Mouse (Mus musculus) liver, adult 2 months (tissue): ENCODE measurements at regions not wholly inside any gene's neighbourhood (a gene's known extent, or its start where the extent isn't known, plus 50 kb on each side); places are given as distances from the start of the nearest gene placed in this dataset.

Experiments used
- DNase-seq: peaks from one replicate; pipeline ENCODE4 v3.0.0-alpha.2; 2011; ENCODE audit warnings: low read depth, low spot score; ENCODE audit errors: extremely low read depth
- H3K27ac ChIP-seq: fragments of 200-500 bp; replicated peaks from 2 replicates; pipeline ENCODE4 v1.5.1; 2012; ENCODE audit warnings: low read depth, mild to moderate bottlenecking, control low read depth, inconsistent platforms, low read length; ENCODE audit not compliant: insufficient read depth
- H3K27me3 ChIP-seq: fragments of 200-500 bp; 2 replicates; pipeline ENCODE4 v1.6.1; 2012; ENCODE audit warnings: mild to moderate bottlenecking, moderate library complexity, low read length, inconsistent platforms; ENCODE audit not compliant: control insufficient read depth, insufficient read depth
- H3K36me3 ChIP-seq: fragments of 200-500 bp; 2 replicates; pipeline ENCODE4 v1.6.1; 2012; ENCODE audit warnings: low read length, inconsistent platforms; ENCODE audit not compliant: control insufficient read depth, insufficient read depth
- H3K4me1 ChIP-seq: fragments of 200-500 bp; 2 replicates; pipeline ENCODE4 v1.6.1; 2011; ENCODE audit warnings: low read length; ENCODE audit not compliant: control insufficient read depth, insufficient read depth
- H3K4me3 ChIP-seq: fragments of 200-500 bp; 2 replicates; pipeline ENCODE4 v1.5.1; 2011; ENCODE audit warnings: low read depth, mild to moderate bottlenecking, control low read depth, low read length, moderate library complexity; ENCODE audit not compliant: insufficient read depth
- H3K79me2 ChIP-seq: fragments of 200-500 bp; 2 replicates; pipeline ENCODE4 v1.6.1; 2012; ENCODE audit warnings: inconsistent platforms, mild to moderate bottlenecking, low read length, moderate library complexity; ENCODE audit not compliant: control insufficient read depth, insufficient read depth
- H3K9ac ChIP-seq: fragments of 200-500 bp; 2 replicates; pipeline ENCODE4 v1.6.1; 2012; ENCODE audit warnings: low read depth, mild to moderate bottlenecking, control low read depth, inconsistent platforms, low read length
- CTCF ChIP-seq: fragments of 200-500 bp; IDR thresholded peaks from 2 replicates; pipeline ENCODE4 v1.5.1; 2011; ENCODE audit warnings: low read depth, low read length, control low read depth
- POLR2A ChIP-seq: fragments of 200-500 bp; IDR thresholded peaks from 2 replicates; pipeline ENCODE4 v1.6.1; 2011; ENCODE audit warnings: low read length, control low read depth; ENCODE audit not compliant: insufficient read depth; ENCODE audit errors: extremely low read depth
- WGBS: fragments of 180-500 bp; shearing (Covaris S2); methylation state at CpG from one replicate; pipeline ENCODE4 v1.1.7; 2018; 5-methylcytosine and 5-hydroxymethylcytosine counted together

DNA sequence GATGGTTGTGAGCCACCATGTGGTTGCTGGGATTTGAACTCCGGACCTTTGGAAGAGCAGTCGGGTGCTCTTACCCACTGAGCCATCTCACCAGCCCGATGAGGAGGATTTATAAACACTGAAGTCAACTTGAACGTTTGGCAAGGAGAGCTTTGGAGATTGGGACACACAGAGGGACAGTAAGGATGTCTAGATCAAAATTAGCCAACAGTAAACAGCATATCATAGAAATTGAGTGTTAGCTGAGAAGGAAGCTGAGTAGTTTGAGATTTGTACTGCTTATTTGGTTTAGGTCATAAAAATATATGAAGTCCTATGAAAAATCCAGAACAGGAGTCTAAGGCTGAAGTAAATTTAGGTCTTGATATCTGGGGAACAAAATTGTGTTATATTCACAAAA, 786.9 kb upstream of the Zeb2 start:
- Histone ChIP-seq H3K9ac (no peak overlapping the region), H3K27ac (no peak overlapping the region), H3K27me3 (no peaks in the 10 kb centered on the region), H3K36me3 (no peaks in the 10 kb centered on the region), H3K4me1 (no peaks in the 10 kb centered on the region), H3K4me3 (no peak overlapping the region), H3K79me2 (no peaks in the 10 kb centered on the region)
- DNase-seq = no peak
- WGBS = 79% methylated on average over 4 of the region's 4 CpGs
- TF ChIP-seq CTCF (no peak), POLR2A (no peak)

- Histone ChIP-seq H3K4me3 (no peak overlapping the region), H3K27ac (no peak overlapping the region), H3K9ac (no peak overlapping the region), H3K79me2 (no peaks in the 10 kb centered on the region), H3K4me1 (no peaks in the 10 kb centered on the region), H3K27me3 (no peaks in the 10 kb centered on the region), H3K36me3 (no peaks in the 10 kb centered on the region)
- no peak for DNase-seq
- WGBS = 67% methylated on average over 1 of the region's 1 CpGs
- TF ChIP-seq POLR2A = no peak
Observed at GRCm38 (mm10) chr2:45903350-45903749, 786.2 kb upstream of the Zeb2 start.

- Histone ChIP-seq H3K79me2 (no peaks in the 10 kb centered on the region), H3K4me1 (no peaks in the 10 kb centered on the region), H3K36me3 (no peaks in the 10 kb centered on the region), H3K4me3 (no peak overlapping the region), H3K27ac (no peak overlapping the region), H3K9ac (no peak overlapping the region), H3K27me3 (no peaks in the 10 kb centered on the region)
- TF ChIP-seq POLR2A (no peak), CTCF (no peak)
- DNase-seq = no peak
- WGBS = 90% methylated on average over 4 of the region's 4 CpGs
Observed at GRCm38 (mm10) chr2:45901892-45902291, 784.7 kb upstream of the Zeb2 start.

GRCm38 (mm10) chr2:45884680-45885079, 767.5 kb upstream of the Zeb2 start:
- Histone ChIP-seq H3K27ac (no peak overlapping the region), H3K4me1 (no peaks in the 10 kb centered on the region), H3K36me3 (no peaks in the 10 kb centered on the region), H3K9ac (no peak overlapping the region), H3K27me3 (no peaks in the 10 kb centered on the region), H3K4me3 (no peak overlapping the region), H3K79me2 (no peaks in the 10 kb centered on the region)
- 89% methylated on average over 3 of the region's 3 CpGs for WGBS
- TF ChIP-seq POLR2A (no peak), CTCF (no peak)
- no peak for DNase-seq

DNA sequence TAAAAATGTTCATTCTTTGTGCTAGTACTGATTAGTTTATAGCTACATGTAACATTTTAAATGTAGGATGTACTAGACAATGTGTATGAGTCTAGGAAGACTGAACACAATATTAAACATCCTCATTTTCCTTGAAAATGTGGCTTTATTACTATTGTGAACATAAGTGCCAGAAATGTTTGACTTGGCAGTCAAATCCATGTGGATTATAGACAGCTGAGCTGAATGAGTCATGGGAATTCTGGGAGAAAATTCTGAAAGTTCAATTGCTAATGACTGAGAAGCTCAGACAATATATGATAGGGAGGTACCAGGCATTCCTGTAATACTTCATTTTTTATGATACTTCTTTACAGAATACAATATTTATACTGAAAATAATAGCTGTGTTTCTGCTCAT, 761.5 kb upstream of the Zeb2 start:
- Histone ChIP-seq H3K9ac (no peak overlapping the region), H3K79me2 (no peaks in the 10 kb centered on the region), H3K27ac (no peak overlapping the region), H3K4me1 (no peaks in the 10 kb centered on the region), H3K27me3 (no peaks in the 10 kb centered on the region), H3K36me3 (no peaks in the 10 kb centered on the region), H3K4me3 (no peak overlapping the region)
- no peak for DNase-seq
- TF ChIP-seq POLR2A = no peak
- no peak for TF ChIP-seq CTCF

- 40% methylated on average over 4 of the region's 4 CpGs for WGBS
- Histone ChIP-seq H3K36me3 (no peaks in the 10 kb centered on the region), H3K4me1 (no peaks in the 10 kb centered on the region), H3K4me3 (no peak overlapping the region), H3K27me3 (no peaks in the 10 kb centered on the region), H3K9ac (no peak overlapping the region), H3K79me2 (no peaks in the 10 kb centered on the region), H3K27ac (no peak overlapping the region)
- DNase-seq = peak; percentile 45
- TF ChIP-seq POLR2A (no peak), CTCF (no peak)
Observed at GRCm38 (mm10) chr2:45859901-45860331, 742.7 kb upstream of the Zeb2 start.
